Comparison of ENCODE assay signal across 26 mouse cellular contexts in the genomic region with DNA sequence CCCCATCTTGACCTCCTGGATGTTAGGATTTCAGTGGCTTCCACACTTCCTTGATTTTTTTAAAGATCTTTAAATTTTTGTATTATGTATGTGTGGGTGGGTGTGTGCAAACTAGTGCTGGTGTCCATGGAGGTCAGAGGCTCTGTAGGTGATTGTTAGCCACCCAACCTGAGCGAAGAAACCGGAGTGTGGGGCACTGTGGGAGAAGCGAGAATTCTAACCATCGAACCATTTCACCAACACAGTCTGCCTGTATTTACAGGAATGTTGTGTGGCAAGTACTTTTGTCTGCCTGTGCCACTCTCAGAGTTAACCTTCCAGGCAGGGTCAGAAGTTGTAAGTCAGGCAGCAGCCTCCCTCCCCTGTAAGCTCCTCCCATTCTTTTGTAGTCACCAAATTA. TPM values are rescaled to one million over a fixed set of nuclear protein-coding genes. Genes with fewer than 3 reads are reported as not detected.
A peak's percentile ranks its signal among the peaks of the same experiment; 100 is the strongest.
DNase-seq lines count a peak whose midpoint lies in the region; ATAC-seq and TF ChIP-seq lines count a peak whose summit lies in the region.
"Had no signal": no experiment of that assay in that cellular context is flagged by ENCODE, and none has a peak within 500 bp of the region (broad histone marks: within the 10 kb centered on the region; RNA-seq: fewer than 3 reads in every experiment).

No protein-coding gene starts in this region.

- H3K27me3 ChIP-seq in midbrain, embryonic 10.5 days (ENCODE audit: low read depth, poor library complexity, severe bottlenecking), result no peaks in the 10 kb centered on the region
- no peaks in the 10 kb centered on the region for H3K27me3 ChIP-seq in midbrain, postnatal 0 days (ENCODE audit: insufficient read depth, low read length)
- H3K27me3 ChIP-seq in ES-Bruce4 (ENCODE audit: control insufficient read depth, insufficient read depth, low read length, poor library complexity, severe bottlenecking), result no peaks in the 10 kb centered on the region
- H3K27me3 ChIP-seq in thymus, adult 2 months (ENCODE audit: control insufficient read depth, insufficient read depth, low read length), result no peaks in the 10 kb centered on the region
- H3K27me3 ChIP-seq: CH12.LX; embryonic facial prominence, embryonic 13.5 days; forebrain, embryonic 12.5 days; forebrain, embryonic 15.5 days; heart, embryonic 12.5 days; heart, embryonic 15.5 days; hindbrain, embryonic 13.5 days; intestine, embryonic 15.5 days had no signal

- H3K9ac ChIP-seq in midbrain, postnatal 0 days (replicated peaks; ENCODE audit: low read length, poor library complexity, severe bottlenecking), result no peak overlapping the region
- H3K9ac ChIP-seq in ES-Bruce4 (ENCODE audit: low read depth, poor library complexity, severe bottlenecking), result no peak overlapping the region
- H3K9ac ChIP-seq: embryonic facial prominence, embryonic 13.5 days; forebrain, embryonic 12.5 days; forebrain, embryonic 15.5 days; heart, embryonic 12.5 days; heart, embryonic 15.5 days; hindbrain, embryonic 13.5 days; intestine, embryonic 15.5 days had no signal

- H3K4me2 ChIP-seq in midbrain, postnatal 0 days (ENCODE audit: low read depth, low read length, poor library complexity, severe bottlenecking), result no peak overlapping the region
- H3K4me2 ChIP-seq: embryonic facial prominence, embryonic 13.5 days; forebrain, embryonic 12.5 days; forebrain, embryonic 15.5 days; heart, embryonic 12.5 days; heart, embryonic 15.5 days; hindbrain, embryonic 13.5 days; intestine, embryonic 15.5 days had no signal

- WGBS in midbrain, embryonic 10.5 days, result 65% methylated on average over 4 of the region's 4 CpGs
- 88% methylated on average over 4 of the region's 4 CpGs for WGBS in midbrain, postnatal 0 days
- 93% methylated on average over 4 of the region's 4 CpGs for WGBS in thymus, adult 2 months

- DNase-seq in midbrain, embryonic 10.5 days (ENCODE audit: low spot score), result no peak
- DNase-seq in midbrain, postnatal 0 days (ENCODE audit: low spot score), result no peak
- DNase-seq in R1 (ENCODE audit: low read depth, low spot score), result peak; percentile 31
- DNase-seq in adrenal gland, adult 8-10 months, result no peak
- DNase-seq in thymus, adult 2 months, result no peak
- DNase-seq: adrenal gland, adult 2 months; adrenal gland, postnatal 25 days; B cell, adult 2 months; embryo, embryonic 11 days; gastrocnemius, postnatal 10 days; gastrocnemius, postnatal 36 days; heart, postnatal 10 days; heart, postnatal 36 days had no signal

- H3K4me3 ChIP-seq in midbrain, embryonic 10.5 days, result no peak overlapping the region
- no peak overlapping the region for H3K4me3 ChIP-seq in midbrain, postnatal 0 days (ENCODE audit: low read depth, low read length)
- no peak overlapping the region for H3K4me3 ChIP-seq in ES-Bruce4 (ENCODE audit: low read depth, low read length)
- H3K4me3 ChIP-seq in thymus, adult 2 months (ENCODE audit: control insufficient read depth, insufficient read depth, low read length), result no peak overlapping the region
- H3K4me3 ChIP-seq: embryonic facial prominence, embryonic 10.5 days; embryonic facial prominence, embryonic 13.5 days; erythroblast, embryonic 14.5 days; forebrain, embryonic 12.5 days; forebrain, embryonic 15.5 days; heart, embryonic 12.5 days; heart, embryonic 15.5 days; hindbrain, embryonic 10.5 days; hindbrain, embryonic 13.5 days; intestine, embryonic 15.5 days had no signal

- TF ChIP-seq CTCF in midbrain, postnatal 0 days (IDR thresholded peaks at IDR 0.05), result no peak
- TF ChIP-seq CTCF in ES-Bruce4 (IDR thresholded peaks at IDR 0.05; ENCODE audit: low read depth, low read length), result no peak
- TF ChIP-seq CTCF in thymus, adult 2 months (IDR thresholded peaks at IDR 0.05; ENCODE audit: borderline replicate concordance, control insufficient read depth, extremely low read depth, insufficient read depth, low read length, poor library complexity), result no peak

- peaks cover 56% of the 10 kb centered on the region for H3K4me1 ChIP-seq in midbrain, embryonic 10.5 days
- 0 out of 2 replicates have a peak, but pooled peaks cover 4% of the 10 kb centered on the region for H3K4me1 ChIP-seq in midbrain, postnatal 0 days (ENCODE audit: insufficient read depth, low read length)
- H3K4me1 ChIP-seq in ES-Bruce4 (ENCODE audit: control insufficient read depth, insufficient read depth, low read length), result peaks cover 3% of the 10 kb centered on the region
- no peaks in the 10 kb centered on the region for H3K4me1 ChIP-seq in thymus, adult 2 months (replicated peaks; ENCODE audit: control insufficient read depth, insufficient read depth, low read length)
- H3K4me1 ChIP-seq: embryonic facial prominence, embryonic 13.5 days; heart, embryonic 12.5 days; heart, embryonic 15.5 days; intestine, embryonic 15.5 days had no signal

- H3K9me3 ChIP-seq in midbrain, embryonic 10.5 days (replicated peaks), result no peaks in the 10 kb centered on the region
- H3K9me3 ChIP-seq in midbrain, postnatal 0 days (ENCODE audit: low read length), result no peaks in the 10 kb centered on the region
- H3K9me3 ChIP-seq in ES-Bruce4 (replicated peaks; ENCODE audit: control insufficient read depth, insufficient read depth, low read length, poor library complexity, severe bottlenecking), result 0 out of 2 replicates have a peak, but pooled peaks cover 4% of the 10 kb centered on the region
- H3K9me3 ChIP-seq: embryonic facial prominence, embryonic 10.5 days; embryonic facial prominence, embryonic 13.5 days; forebrain, embryonic 12.5 days; forebrain, embryonic 15.5 days; heart, embryonic 12.5 days; heart, embryonic 15.5 days; hindbrain, embryonic 10.5 days; hindbrain, embryonic 13.5 days; intestine, embryonic 15.5 days had no signal

- no peaks in the 10 kb centered on the region for H3K36me3 ChIP-seq in midbrain, embryonic 10.5 days
- no peaks in the 10 kb centered on the region for H3K36me3 ChIP-seq in midbrain, postnatal 0 days (ENCODE audit: insufficient read depth, low read length)
- H3K36me3 ChIP-seq in ES-Bruce4 (ENCODE audit: control insufficient read depth, insufficient read depth, low read length, poor library complexity, severe bottlenecking), result no peaks in the 10 kb centered on the region
- H3K36me3 ChIP-seq in thymus, adult 2 months (ENCODE audit: control insufficient read depth, insufficient read depth, low read length), result no peaks in the 10 kb centered on the region
- H3K36me3 ChIP-seq: embryonic facial prominence, embryonic 10.5 days; embryonic facial prominence, embryonic 13.5 days; forebrain, embryonic 12.5 days; forebrain, embryonic 15.5 days; heart, embryonic 12.5 days; heart, embryonic 15.5 days; hindbrain, embryonic 10.5 days; hindbrain, embryonic 13.5 days; intestine, embryonic 15.5 days had no signal

- peak overlapping the region; percentile 70; the same call in 1 of the 2 replicates for H3K27ac ChIP-seq in midbrain, embryonic 10.5 days (replicated peaks)
- H3K27ac ChIP-seq in midbrain, postnatal 0 days (ENCODE audit: low read depth, low read length), result no peak overlapping the region
- H3K27ac ChIP-seq in ES-Bruce4 (ENCODE audit: insufficient read depth, low read length), result peak overlapping the region; percentile 45; the same call in 1 of the 2 replicates
- no peak overlapping the region for H3K27ac ChIP-seq in thymus, adult 2 months (ENCODE audit: control insufficient read depth, insufficient read depth, low read length)
- H3K27ac ChIP-seq: embryonic facial prominence, embryonic 10.5 days; embryonic facial prominence, embryonic 13.5 days; forebrain, embryonic 12.5 days; forebrain, embryonic 15.5 days; heart, embryonic 15.5 days; hindbrain, embryonic 13.5 days; intestine, embryonic 15.5 days had no signal

- TF ChIP-seq EP300 in ES-Bruce4 (IDR thresholded peaks at IDR 0.05; ENCODE audit: insufficient read depth, low read depth, low read length), result no peak

- no peak for ATAC-seq in midbrain, postnatal 0 days (ENCODE audit: low FRiP score)
- ATAC-seq: intestine, embryonic 15.5 days had no signal

- no peak for TF ChIP-seq POLR2A in ES-Bruce4 (IDR thresholded peaks at IDR 0.05; ENCODE audit: insufficient read depth, low read length)
- TF ChIP-seq POLR2A in thymus, adult 2 months (IDR thresholded peaks at IDR 0.05; ENCODE audit: control insufficient read depth, extremely low read depth, insufficient read depth, low read length, poor library complexity), result no peak

RNA-seq across cellular contexts. Expression of a gene that starts 22.3 kb away (rescaled TPM):
- polyA plus RNA-seq in midbrain, embryonic 10.5 days (2016; fragmentation: Nextera tagmentation; extraction: Ambion mirVana), result 2.5 and 3.1 TPM in 2 replicates
- total RNA-seq in midbrain, postnatal 0 days (2014; rRNA removed), result 59.9 and 62.6 TPM in 2 replicates
- 5.8 and 7.7 TPM in 2 replicates for polyA plus RNA-seq in midbrain, postnatal 0 days (2015; fragmentation: Nextera tagmentation; extraction: Ambion mirVana)
- polyA plus RNA-seq in ES-Bruce4 (2011; ENCODE audit: insufficient read depth, insufficient read length, low read depth, missing spikeins), result not detected in 2 replicates
- under 1 TPM; 0.09 to 0.38 (median 0.19) TPM for total RNA-seq in adrenal gland, adult 8-10 months (2022)
- polyA plus RNA-seq in thymus, adult 2 months (2012; rRNA removed), result 0.61 and 0.66 TPM in 2 replicates
- total RNA-seq: adrenal gland, postnatal 25 days; CH12.LX; granulocyte monocyte progenitor cell, adult 5-6 weeks had no signal
- polyA plus RNA-seq: adrenal gland, adult 2 months; erythroblast, embryonic 14.5 days had no signal

Comparison
In these comparisons a context has a peak if more than half of its experiments do, and no peak if none do; other contexts are left out.
1. H3K27ac ChIP-seq: peak in midbrain, embryonic 10.5 days (single experiment) and ES-Bruce4 (single experiment); none in midbrain, postnatal 0 days (single experiment) and thymus, adult 2 months (single experiment).